Mouse (Mus musculus): Measurements from ENCODE around the gene Grin1. TPM values are rescaled to one million over a fixed set of nuclear protein-coding genes. Genes with fewer than 3 reads are reported as not detected.
A peak's percentile ranks its signal among the peaks of the same experiment; 100 is the strongest.
"Not testable (repeated sequence)": the region's sequence is repeated elsewhere in the genome, so short reads cannot be mapped to it uniquely, and the experiment has no call there.

The Grin1 gene
- total RNA-seq, 2 experiments from 2014 or later, result 345 to 348 TPM

- no peak for DNase-seq (ENCODE audit: low spot score in 2 of 2)
These were observed 60.1 kb downstream of the Grin1 start for GRCm38 (mm10) chr2:25258887-25259286.

- DNase-seq (ENCODE audit: low spot score in 2 of 2), result not testable (repeated sequence)
These were observed 61.7 kb downstream of the Grin1 start for GRCm38 (mm10) chr2:25257250-25257649.

GRCm38 (mm10) chr2:25256443-25257109 is 62.4 kb downstream of the Grin1 start:
- DNase-seq (ENCODE audit: low spot score in 2 of 2), result peak in 1 of 2 experiments; percentile 52

GRCm38 (mm10) chr2:25255284-25255779 is 63.7 kb downstream of the Grin1 start, which contains the start of gene Tmem203:
Gene Tmem203 (plus strand): TSS chr2:25255439.
- DNase-seq (ENCODE audit: low spot score in 2 of 2), result peak; percentile 86 to 89

GRCm38 (mm10) chr2:25252331-25252730 is 66.7 kb downstream of the Grin1 start:
- DNase-seq (ENCODE audit: low spot score in 2 of 2), result no peak

GRCm38 (mm10) chr2:25246183-25247072 is 72.6 kb downstream of the Grin1 start, which contains the start of gene AL732309.1:
Gene AL732309.1 (minus strand): TSS chr2:25246863.
- no peak for DNase-seq (ENCODE audit: low spot score in 2 of 2)

GRCm38 (mm10) chr2:25244144-25244543 is 74.8 kb downstream of the Grin1 start:
- DNase-seq (ENCODE audit: low spot score in 2 of 2), result no peak

- no peak for DNase-seq (ENCODE audit: low spot score in 2 of 2)
These were observed 75.6 kb downstream of the Grin1 start for GRCm38 (mm10) chr2:25243342-25243741.

GRCm38 (mm10) chr2:25242101-25242506 is 76.9 kb downstream of the Grin1 start, which contains the start of the genes Rnf208 and Cysrt1:
Gene Rnf208 (plus strand): TSS chr2:25242255.
Gene Cysrt1 (minus strand): TSS chr2:25242452.
- DNase-seq (ENCODE audit: low spot score in 2 of 2), result peak; percentile 35 to 60

- no peak for DNase-seq (ENCODE audit: low spot score in 2 of 2)
These were observed 77.6 kb downstream of the Grin1 start for GRCm38 (mm10) chr2:25241438-25241775.

Other genes starting within 250 kb of the Grin1 start
- not detected for gene Entpd8, start 238.9 kb downstream of the Grin1 start, total RNA-seq (2021)
- not detected for gene Noxa1, start 224.0 kb downstream of the Grin1 start, total RNA-seq (2021)
- gene Nrarp, start 138.4 kb downstream of the Grin1 start, total RNA-seq (2021), result 10 to 100 TPM; 43.0 to 50.3 TPM
- gene Tor4a, start 122.3 kb downstream of the Grin1 start, total RNA-seq (2021), result 1 to 10 TPM; 1.8 to 2.4 TPM
- gene Nelfb, start 107.7 kb downstream of the Grin1 start, total RNA-seq (2021), result 10 to 100 TPM; 50.6 to 59.3 TPM
- gene Stpg3, start 104.5 kb downstream of the Grin1 start, total RNA-seq (2021), result not detected
- not detected for gene Fam166a, start 100.4 kb downstream of the Grin1 start, total RNA-seq (2021)
- gene Tubb4b, start 94.5 kb downstream of the Grin1 start, total RNA-seq (2021), result 100 to 1,000 TPM; 394 to 449 TPM
- not detected for gene Slc34a3, start 84.8 kb downstream of the Grin1 start, total RNA-seq (2021)
- not detected for gene Rnf224, start 82.4 kb downstream of the Grin1 start, total RNA-seq (2021)
- 100 to 1,000 TPM; 212 to 216 TPM for gene Rnf208, start 76.9 kb downstream of the Grin1 start, total RNA-seq (2021)
- not detected for gene Cysrt1, start 76.7 kb downstream of the Grin1 start, total RNA-seq (2021)
- gene AL732309.1, start 72.3 kb downstream of the Grin1 start, total RNA-seq (2021), result 1 to 10 TPM in 1 of 2 experiments, under 1 TPM in 1; 0.45 to 4.0 TPM
- gene Tmem203, start 63.7 kb downstream of the Grin1 start, total RNA-seq (2021), result 10 to 100 TPM; 35.6 to 39.1 TPM
- 10 to 100 TPM; 13.9 to 14.0 TPM for gene Tprn, start 56.6 kb downstream of the Grin1 start, total RNA-seq (2021)
- 10 to 100 TPM; 77.2 to 83.4 TPM for gene Ssna1, start 46.7 kb downstream of the Grin1 start, total RNA-seq (2021)
- 10 to 100 TPM; 82.8 to 85.3 TPM for gene Anapc2, start 46.7 kb downstream of the Grin1 start, total RNA-seq (2021)
- not detected for gene Tmem210, start 31.0 kb downstream of the Grin1 start, total RNA-seq (2021)
- not detected for gene Lrrc26, start 29.3 kb downstream of the Grin1 start, total RNA-seq (2021)
- 10 to 100 TPM; 51.3 to 59.8 TPM for gene Man1b1, start 13.2 kb upstream of the Grin1 start, total RNA-seq (2021)
- gene Dpp7, start 37.2 kb upstream of the Grin1 start, total RNA-seq (2021), result 10 to 100 TPM; 21.2 to 28.0 TPM
- 10 to 100 TPM; 11.2 to 11.5 TPM for gene Uap1l1, start 46.5 kb upstream of the Grin1 start, total RNA-seq (2021)
- 10 to 100 TPM; 16.0 to 18.3 TPM for gene Sapcd2, start 53.1 kb upstream of the Grin1 start, total RNA-seq (2021)
- gene Entpd2, start 76.7 kb upstream of the Grin1 start, total RNA-seq (2021), result 10 to 100 TPM; 26.1 to 26.6 TPM
- gene Npdc1, start 80.2 kb upstream of the Grin1 start, total RNA-seq (2021), result 100 to 1,000 TPM; 416 to 446 TPM
- gene Fut7, start 104.1 kb upstream of the Grin1 start, total RNA-seq (2021), result under 1 TPM; 0.33 to 0.78 TPM
- gene Abca2, start 109.5 kb upstream of the Grin1 start, total RNA-seq (2021), result 100 to 1,000 TPM; 107 to 118 TPM
- gene Clic3, start 137.7 kb upstream of the Grin1 start, total RNA-seq (2021), result under 1 TPM in 1 of 2 experiments, not detected in 1; 0.60 TPM
- gene Paxx, start 141.9 kb upstream of the Grin1 start, total RNA-seq (2021), result 10 to 100 TPM; 56.1 to 68.6 TPM
- 100 to 1,000 TPM; 257 to 743 TPM for gene Ptgds, start 150.9 kb upstream of the Grin1 start, total RNA-seq (2021)
- not detected for gene Lcn12, start 174.7 kb upstream of the Grin1 start, total RNA-seq (2021)
- 100 to 1,000 TPM; 132 to 140 TPM for gene Fbxw5, start 181.6 kb upstream of the Grin1 start, total RNA-seq (2021)
- gene C8g, start 182.5 kb upstream of the Grin1 start, total RNA-seq (2021), result 1 to 10 TPM; 1.5 to 1.9 TPM
- 10 to 100 TPM in 1 of 2 experiments, 1 to 10 TPM in 1; 9.0 to 10.5 TPM for gene Traf2, start 227.8 kb upstream of the Grin1 start, total RNA-seq (2021)
- gene Edf1, start 238.7 kb upstream of the Grin1 start, total RNA-seq (2021), result 100 to 1,000 TPM; 232 to 242 TPM

Measured in layer of hippocampus, postnatal 10 days (tissue).